Mouse (Mus musculus) limb, embryonic 15.5 days (tissue): ENCODE results near the gene Ppp1r15b. TPM values are rescaled to one million over a fixed set of nuclear protein-coding genes. Genes with fewer than 3 reads are reported as not detected.

Source experiments
- ATAC-seq: fragments of 200-750 bp; cut with Nextera tagmentation; 2 replicates; pipeline ENCODE4 v1.8.0; 2017; ENCODE audit warnings: low read depth, moderate TSS enrichment; ENCODE audit not compliant: insufficient number of reproducible peaks, low FRiP score, low TSS enrichment
- H3K27ac ChIP-seq: fragments of 300-500 bp; sonication (generic); 2 replicates; pipeline ENCODE4 v1.5.1; 2015; ENCODE audit warnings: moderate library complexity, mild to moderate bottlenecking, inconsistent platforms
- H3K27me3 ChIP-seq: fragments of 300-500 bp; sonication (generic); 2 replicates; pipeline ENCODE4 v1.6.1; 2015; ENCODE audit warnings: inconsistent platforms
- H3K36me3 ChIP-seq: fragments of 300-500 bp; sonication (generic); 2 replicates; pipeline ENCODE4 v1.6.1; 2015; ENCODE audit warnings: inconsistent platforms
- H3K4me1 ChIP-seq: fragments of 300-500 bp; sonication (generic); 2 replicates; pipeline ENCODE4 v1.6.1; 2015; ENCODE audit warnings: inconsistent platforms
- H3K4me2 ChIP-seq: fragments of 300-500 bp; sonication (generic); 2 replicates; pipeline ENCODE4 v1.6.1; 2015; ENCODE audit warnings: mild to moderate bottlenecking, inconsistent platforms
- H3K4me3 ChIP-seq: fragments of 300-500 bp; sonication (generic); 2 replicates; pipeline ENCODE4 v1.5.1; 2015; ENCODE audit warnings: mild to moderate bottlenecking, inconsistent platforms
- H3K9ac ChIP-seq: fragments of 300-500 bp; sonication (generic); 2 replicates; pipeline ENCODE4 v1.6.1; 2015; ENCODE audit warnings: inconsistent platforms
- H3K9me3 ChIP-seq: fragments of 300-500 bp; sonication (generic); 2 replicates; pipeline ENCODE4 v1.6.1; 2016; ENCODE audit warnings: inconsistent platforms
- WGBS: fragments of 180-500 bp; shearing (Covaris S2); methylation state at CpG from one replicate; pipeline ENCODE4 v1.1.7; 2015; 5-methylcytosine and 5-hydroxymethylcytosine counted together
- polyA plus RNA-seq: library from polyadenylated mRNA; unstranded; fragments of >200 nt; fragmentation: Nextera tagmentation; extraction: Ambion mirVana; gene quantifications from 2 replicates; pipeline ENCODE4 v1.2.1, GENCODE M21; 2015

The Ppp1r15b gene
- polyA plus RNA-seq, 1 experiment from 2014 or later: 34.5 TPM

GRCm38 (mm10) chr1:133138401-133138800, 7.5 kb downstream of the Ppp1r15b start:
- 100% methylated on average over 1 of the region's 1 CpGs for WGBS
- Histone ChIP-seq H3K9me3 (no peaks in the 10 kb centered on the region), H3K9ac (no peak overlapping the region), H3K27me3 (no peaks in the 10 kb centered on the region), H3K4me2 (no peak overlapping the region), H3K4me1 (peaks cover 23% of the 10 kb centered on the region), H3K4me3 (no peak overlapping the region), H3K36me3 (peaks cover 50% of the 10 kb centered on the region), H3K27ac (no peak overlapping the region)
- no peak for ATAC-seq

GRCm38 (mm10) chr1:133146014-133147009, 15.4 kb downstream of the Ppp1r15b start:
- ATAC-seq: no peak

GRCm38 (mm10) chr1:133147324-133147723, 16.4 kb downstream of the Ppp1r15b start:
- H3K36me3 ChIP-seq: no peaks in the 10 kb centered on the region
- no peak overlapping the region for H3K27ac ChIP-seq
- H3K4me1 ChIP-seq: no peaks in the 10 kb centered on the region
- ATAC-seq: no peak
- H3K9ac ChIP-seq: no peak overlapping the region
- no peak overlapping the region for H3K4me2 ChIP-seq
- 69% methylated on average over 5 of the region's 5 CpGs for WGBS
- no peaks in the 10 kb centered on the region for H3K27me3 ChIP-seq
- no peak overlapping the region for H3K4me3 ChIP-seq
- no peaks in the 10 kb centered on the region for H3K9me3 ChIP-seq

More at GRCm38 (mm10) chr1:133146014-133147009, 15.4 kb downstream of the Ppp1r15b start:
- H3K27me3 ChIP-seq: no peaks in the 10 kb centered on the region
- H3K4me1 ChIP-seq: no peaks in the 10 kb centered on the region
- H3K9ac ChIP-seq: no peak overlapping the region
- WGBS: 58% methylated on average over 22 of the region's 22 CpGs
- H3K36me3 ChIP-seq: peaks cover 4% of the 10 kb centered on the region; the same call in 1 of the 2 replicates
- no peak overlapping the region for H3K4me2 ChIP-seq
- no peak overlapping the region for H3K27ac ChIP-seq
- H3K9me3 ChIP-seq: no peaks in the 10 kb centered on the region
- no peak overlapping the region for H3K4me3 ChIP-seq

- Histone ChIP-seq H3K4me3 (no peak overlapping the region), H3K36me3 (no peaks in the 10 kb centered on the region), H3K4me2 (no peak overlapping the region), H3K9ac (no peak overlapping the region), H3K27ac (no peak overlapping the region), H3K27me3 (no peaks in the 10 kb centered on the region), H3K4me1 (no peaks in the 10 kb centered on the region), H3K9me3 (no peaks in the 10 kb centered on the region)
- no peak for ATAC-seq
- 90% methylated on average over 8 of the region's 8 CpGs for WGBS
Measured at GRCm38 (mm10) chr1:133148122-133148521, 17.2 kb downstream of the Ppp1r15b start.

GRCm38 (mm10) chr1:133150556-133150955, 19.6 kb downstream of the Ppp1r15b start:
- H3K27ac ChIP-seq: no peak overlapping the region
- 85% methylated on average over 2 of the region's 2 CpGs for WGBS
- H3K4me2 ChIP-seq: no peak overlapping the region
- no peaks in the 10 kb centered on the region for H3K9me3 ChIP-seq
- H3K36me3 ChIP-seq: no peaks in the 10 kb centered on the region
- no peak overlapping the region for H3K9ac ChIP-seq
- no peak overlapping the region for H3K4me3 ChIP-seq
- no peaks in the 10 kb centered on the region for H3K27me3 ChIP-seq
- ATAC-seq: no peak
- H3K4me1 ChIP-seq: no peaks in the 10 kb centered on the region

- WGBS: 84% methylated on average over 3 of the region's 3 CpGs
- Histone ChIP-seq H3K4me2 (no peak overlapping the region), H3K4me3 (no peak overlapping the region), H3K4me1 (no peaks in the 10 kb centered on the region), H3K9ac (no peak overlapping the region), H3K36me3 (no peaks in the 10 kb centered on the region), H3K9me3 (no peaks in the 10 kb centered on the region), H3K27ac (no peak overlapping the region), H3K27me3 (no peaks in the 10 kb centered on the region)
- no peak for ATAC-seq
Measured at GRCm38 (mm10) chr1:133152213-133152612, 21.3 kb downstream of the Ppp1r15b start.

GRCm38 (mm10) chr1:133155270-133155669, 24.3 kb downstream of the Ppp1r15b start:
- WGBS: 79% methylated on average over 6 of the region's 6 CpGs

GRCm38 (mm10) chr1:133159128-133159564, 28.2 kb downstream of the Ppp1r15b start:
- Histone ChIP-seq H3K4me2 (peak overlapping the region; percentile 25), H3K36me3 (no peaks in the 10 kb centered on the region), H3K27me3 (peaks cover 40% of the 10 kb centered on the region), H3K9ac (no peak overlapping the region), H3K9me3 (no peaks in the 10 kb centered on the region), H3K4me3 (no peak overlapping the region), H3K27ac (peak overlapping the region; percentile 65), H3K4me1 (peaks cover 20% of the 10 kb centered on the region)
- no peak for ATAC-seq
- 15% methylated on average over 7 of the region's 7 CpGs for WGBS

More at GRCm38 (mm10) chr1:133155270-133155669, 24.3 kb downstream of the Ppp1r15b start:
- Histone ChIP-seq H3K4me2 (no peak overlapping the region), H3K4me1 (peaks cover 7% of the 10 kb centered on the region), H3K27me3 (peaks cover 5% of the 10 kb centered on the region; the same call in 1 of the 2 replicates), H3K27ac (no peak overlapping the region), H3K36me3 (no peaks in the 10 kb centered on the region), H3K9me3 (no peaks in the 10 kb centered on the region), H3K9ac (no peak overlapping the region), H3K4me3 (no peak overlapping the region)
- ATAC-seq: no peak

- Histone ChIP-seq H3K9ac (no peak overlapping the region), H3K4me3 (no peak overlapping the region), H3K4me2 (no peak overlapping the region), H3K9me3 (no peaks in the 10 kb centered on the region), H3K36me3 (no peaks in the 10 kb centered on the region), H3K27ac (no peak overlapping the region), H3K27me3 (peaks cover 58% of the 10 kb centered on the region), H3K4me1 (peaks cover 30% of the 10 kb centered on the region)
- WGBS: 44% methylated on average over 4 of the region's 4 CpGs
- no peak for ATAC-seq
Measured at GRCm38 (mm10) chr1:133161559-133161958, 30.6 kb downstream of the Ppp1r15b start.

GRCm38 (mm10) chr1:133162046-133162445, 31.1 kb downstream of the Ppp1r15b start:
- Histone ChIP-seq H3K4me2 (no peak overlapping the region), H3K36me3 (no peaks in the 10 kb centered on the region), H3K4me3 (no peak overlapping the region), H3K9ac (no peak overlapping the region), H3K27ac (no peak overlapping the region), H3K4me1 (peaks cover 30% of the 10 kb centered on the region), H3K27me3 (peaks cover 60% of the 10 kb centered on the region), H3K9me3 (no peaks in the 10 kb centered on the region)
- 55% methylated on average over 10 of the region's 10 CpGs for WGBS
- no peak for ATAC-seq

GRCm38 (mm10) chr1:133162981-133163380, 32.0 kb downstream of the Ppp1r15b start:
- H3K9ac ChIP-seq: no peak overlapping the region
- peak overlapping the region; percentile 99; the same call in 1 of the 2 replicates for H3K4me2 ChIP-seq
- no peak overlapping the region for H3K4me3 ChIP-seq
- no peaks in the 10 kb centered on the region for H3K9me3 ChIP-seq
- no peak overlapping the region for H3K27ac ChIP-seq
- ATAC-seq: no peak
- H3K4me1 ChIP-seq: peaks cover 30% of the 10 kb centered on the region
- WGBS: 38% methylated on average over 8 of the region's 8 CpGs
- peaks cover 68% of the 10 kb centered on the region for H3K27me3 ChIP-seq
- H3K36me3 ChIP-seq: no peaks in the 10 kb centered on the region

GRCm38 (mm10) chr1:133163820-133164431, 33.0 kb downstream of the Ppp1r15b start, which contains the start of gene Plekha6:
Plekha6 (plus strand) TSS chr1:133164210.
- H3K9ac ChIP-seq: peak within 1 kb of the TSS; percentile 42
- H3K27me3 ChIP-seq: peaks cover 71% of the 10 kb centered on the region
- H3K4me1 ChIP-seq: peaks cover 28% of the 10 kb centered on the region
- peak within 1 kb of the TSS; percentile 53 for H3K4me3 ChIP-seq
- no peaks in the 10 kb centered on the region for H3K9me3 ChIP-seq
- no peak for ATAC-seq
- peak within 1 kb of the TSS; percentile 99 for H3K4me2 ChIP-seq
- H3K27ac ChIP-seq: no peak within 1 kb of the TSS
- under 1% methylated on average over 67 of the region's 68 CpGs for WGBS
- no peaks in the 10 kb centered on the region for H3K36me3 ChIP-seq
